18 mouse cellular contexts compared by ENCODE assay signal in genomic region chr5:135269451-135269850, GRCm38 (mm10). TPM values are rescaled to one million over a fixed set of nuclear protein-coding genes. Genes with fewer than 3 reads are reported as not detected.
DNase-seq lines count a peak whose midpoint lies in the region; ATAC-seq and TF ChIP-seq lines count a peak whose summit lies in the region.
"Had no signal": no experiment of that assay in that cellular context is flagged by ENCODE, and none has a peak within 500 bp of the region (broad histone marks: within the 10 kb centered on the region; RNA-seq: fewer than 3 reads in every experiment).

No protein-coding gene starts in this region.

- no peaks in the 10 kb centered on the region for H3K27me3 ChIP-seq in heart, postnatal 0 days (ENCODE audit: control insufficient read depth, insufficient read depth, low read length)
- H3K27me3 ChIP-seq in limb, embryonic 12.5 days: no peaks in the 10 kb centered on the region
- H3K27me3 ChIP-seq: neural tube, embryonic 15.5 days had no signal

- no peaks in the 10 kb centered on the region for H3K4me1 ChIP-seq in heart, postnatal 0 days (ENCODE audit: control insufficient read depth, insufficient read depth)
- peaks cover 15% of the 10 kb centered on the region for H3K4me1 ChIP-seq in limb, embryonic 12.5 days (replicated peaks)

- DNase-seq in gastrocnemius, postnatal 25 days: peak; percentile 49
- DNase-seq in gastrocnemius, postnatal 4 days (ENCODE audit: low spot score in 2 of 2): no peak
- no peak for DNase-seq in heart, postnatal 0 days (ENCODE audit: low spot score)
- DNase-seq in heart, adult 8-10 months (ENCODE audit: low spot score): no peak
- peak; percentile 46 for DNase-seq in adrenal gland, postnatal 25 days
- no peak for DNase-seq in adipocyte (ENCODE audit: low spot score)
- no peak for DNase-seq in cerebellum, adult 18-20 months
- DNase-seq: cerebellum, adult 9-10 months; kidney, adult 2 months; kidney, postnatal 36 days; layer of hippocampus, adult 9-11 months; liver; liver, postnatal 0 days; right cerebral cortex, postnatal 25 days; thymus, postnatal 25 days had no signal

- no peak for TF ChIP-seq EP300 in heart, postnatal 0 days (IDR thresholded peaks at IDR 0.05; ENCODE audit: low read depth)

- WGBS in heart, postnatal 0 days: 52% methylated on average over 8 of the region's 8 CpGs
- 69% methylated on average over 8 of the region's 8 CpGs for WGBS in limb, embryonic 12.5 days

- H3K9ac ChIP-seq in heart, postnatal 0 days (replicated peaks; ENCODE audit: low read depth, low read length): no peak overlapping the region
- no peak overlapping the region for H3K9ac ChIP-seq in limb, embryonic 12.5 days (replicated peaks)
- H3K9ac ChIP-seq: liver, postnatal 0 days; neural tube, embryonic 15.5 days had no signal

- no peak for TF ChIP-seq CTCF in heart, postnatal 0 days (IDR thresholded peaks at IDR 0.05; ENCODE audit: low read depth)

- H3K4me2 ChIP-seq in heart, postnatal 0 days (ENCODE audit: low read depth, low read length): no peak overlapping the region
- no peak overlapping the region for H3K4me2 ChIP-seq in limb, embryonic 12.5 days
- H3K4me2 ChIP-seq: midbrain, embryonic 11.5 days; neural tube, embryonic 15.5 days had no signal

- peak; percentile 60; the same call in 1 of the 2 replicates for ATAC-seq in heart, postnatal 0 days (ENCODE audit: insufficient read depth, low read depth)
- 0 out of 2 replicates have a peak, but pooled peaks have one; percentile 13 for ATAC-seq in limb, embryonic 12.5 days (ENCODE audit: insufficient number of reproducible peaks, insufficient read depth, low FRiP score, low TSS enrichment, low read depth)
- ATAC-seq: liver, postnatal 0 days had no signal

- no peaks in the 10 kb centered on the region for H3K36me3 ChIP-seq in heart, postnatal 0 days (replicated peaks; ENCODE audit: control insufficient read depth, insufficient read depth, low read length)
- H3K36me3 ChIP-seq in limb, embryonic 12.5 days: no peaks in the 10 kb centered on the region
- H3K36me3 ChIP-seq: neural tube, embryonic 15.5 days had no signal

- H3K4me3 ChIP-seq in heart, postnatal 0 days (ENCODE audit: low read depth, low read length): no peak overlapping the region
- H3K4me3 ChIP-seq in limb, embryonic 12.5 days (replicated peaks): no peak overlapping the region
- H3K4me3 ChIP-seq: neural tube, embryonic 15.5 days had no signal

- no peak overlapping the region for H3K27ac ChIP-seq in heart, postnatal 0 days (ENCODE audit: low read depth)
- no peak overlapping the region for H3K27ac ChIP-seq in limb, embryonic 12.5 days
- H3K27ac ChIP-seq: neural tube, embryonic 15.5 days had no signal

- H3K9me3 ChIP-seq in heart, postnatal 0 days (replicated peaks; ENCODE audit: control insufficient read depth, low read length): no peaks in the 10 kb centered on the region
- 0 out of 2 replicates have a peak, but pooled peaks cover 4% of the 10 kb centered on the region for H3K9me3 ChIP-seq in limb, embryonic 12.5 days
- H3K9me3 ChIP-seq: neural tube, embryonic 15.5 days had no signal

RNA-seq across cellular contexts. Expression of gene Fzd9, which starts 18.4 kb away (rescaled TPM):
- 10 to 100 TPM; 13.0 to 35.9 TPM for total RNA-seq in gastrocnemius, postnatal 25 days (2021)
- total RNA-seq in gastrocnemius, postnatal 4 days (2021): 10 to 100 TPM; 16.0 to 20.2 TPM
- 3.3 and 7.4 TPM in 2 replicates for total RNA-seq in heart, postnatal 0 days (2014; rRNA removed; ENCODE audit: low replicate concordance)
- 1.8 and 2.4 TPM in 2 replicates for polyA plus RNA-seq in heart, postnatal 0 days (2015; fragmentation: Nextera tagmentation; extraction: Ambion mirVana)
- total RNA-seq in heart, adult 8-10 months (2022): 1 to 10 TPM; 1.3 to 1.9 (median 1.6) TPM
- total RNA-seq in adrenal gland, postnatal 25 days (2021): 2.4 and 3.1 TPM in 2 replicates
- 9.2 and 10.3 TPM in 2 replicates for polyA plus RNA-seq in limb, embryonic 12.5 days (2016; fragmentation: Nextera tagmentation; extraction: Ambion mirVana)

Comparison
In these comparisons a context has a peak if more than half of its experiments do, and no peak if none do; other contexts are left out.
1. DNase-seq: peak in gastrocnemius, postnatal 25 days (single experiment) and adrenal gland, postnatal 25 days (single experiment); none in gastrocnemius, postnatal 4 days (0 of 2), heart, postnatal 0 days (single experiment), heart, adult 8-10 months (single experiment), adipocyte (single experiment) and cerebellum, adult 18-20 months (0 of 2).